Comparison of ENCODE assay signal across 16 mouse cellular contexts in genomic region chr1:59243770-59244169, GRCm38 (mm10). TPM values are rescaled to one million over a fixed set of nuclear protein-coding genes. Genes with fewer than 3 reads are reported as not detected.
"Had no signal": no experiment of that assay in that cellular context is flagged by ENCODE, and none has a peak within 500 bp of the region (broad histone marks: within the 10 kb centered on the region; RNA-seq: fewer than 3 reads in every experiment).

No protein-coding gene starts in this region.

- ATAC-seq: liver, embryonic 12.5 days had no signal

- H3K9me3 ChIP-seq: limb, embryonic 10.5 days; liver, embryonic 12.5 days; midbrain, embryonic 10.5 days; neural tube, embryonic 15.5 days had no signal

- DNase-seq: kidney, postnatal 25 days; lung, postnatal 4 days; right cerebral cortex, adult 18-20 months; spleen, adult 18-20 months; thymus, adult 2 months; thymus, postnatal 25 days had no signal

- H3K27me3 ChIP-seq: liver, embryonic 12.5 days; neural tube, embryonic 15.5 days had no signal

- H3K36me3 ChIP-seq: limb, embryonic 10.5 days; liver, embryonic 12.5 days; midbrain, embryonic 10.5 days; neural tube, embryonic 15.5 days had no signal

- H3K27ac ChIP-seq: left cerebral cortex, adult 2 months; limb, embryonic 10.5 days; liver, embryonic 12.5 days; midbrain, embryonic 10.5 days; neural tube, embryonic 15.5 days had no signal

- H3K9ac ChIP-seq: liver, embryonic 12.5 days; neural tube, embryonic 15.5 days had no signal

- H3K4me2 ChIP-seq: liver, embryonic 12.5 days; neural tube, embryonic 15.5 days had no signal

- H3K4me3 ChIP-seq: left cerebral cortex, adult 2 months; limb, embryonic 10.5 days; liver, embryonic 12.5 days; midbrain, embryonic 10.5 days; myocyte; neural tube, embryonic 15.5 days had no signal

RNA-seq across cellular contexts. Expression of gene Cdk15, which starts 12.9 kb away (rescaled TPM):
- total RNA-seq: megakaryocyte, adult 5-6 weeks had no signal
- polyA plus RNA-seq: liver, embryonic 12.5 days; liver, embryonic 16.5 days; lung, embryonic 16.5 days; stomach, embryonic 14.5 days had no signal
